In genomic region chr9:118389481-118390334, GRCm38 (mm10) we compare ENCODE assay signal across 8 mouse cellular contexts.
A peak's percentile ranks its signal among the peaks of the same experiment; 100 is the strongest.
DNase-seq lines count a peak whose midpoint lies in the region; ATAC-seq and TF ChIP-seq lines count a peak whose summit lies in the region.

No protein-coding gene starts in this region.

- no peak for TF ChIP-seq POLR2A in lung, adult 2 months (IDR thresholded peaks at IDR 0.05; ENCODE audit: borderline replicate concordance, extremely low read depth, low read depth, low read length)
- no peak for TF ChIP-seq POLR2A in small intestine, adult 2 months (IDR thresholded peaks at IDR 0.05; ENCODE audit: low read depth, low read length)

- H3K4me3 ChIP-seq in lung, adult 2 months (replicated peaks; ENCODE audit: extremely low read depth, low read depth, low read length) = peak overlapping the region; percentile 32
- peak overlapping the region; percentile 43 for H3K4me3 ChIP-seq in heart, embryonic 15.5 days
- no peak overlapping the region for H3K4me3 ChIP-seq in liver, embryonic 16.5 days (ENCODE audit: low read depth, low read length)
- H3K4me3 ChIP-seq in small intestine, adult 2 months (ENCODE audit: low read depth, low read length) = peak overlapping the region; percentile 14; the same call in 1 of the 2 replicates

- no peak for DNase-seq in lung, adult 2 months
- no peak for DNase-seq in lung, postnatal 36 days
- peak; percentile 46 for DNase-seq in embryo, embryonic 11 days
- no peak for DNase-seq in urinary bladder, postnatal 4 days (ENCODE audit: low spot score in 2 of 2)
- no peak for DNase-seq in T-cell, adult 2 months (ENCODE audit: low spot score)

- WGBS in lung, adult 2 months = 12% methylated on average over 27 of the region's 27 CpGs
- WGBS in heart, embryonic 15.5 days = 9% methylated on average over 27 of the region's 27 CpGs
- 8% methylated on average over 27 of the region's 27 CpGs for WGBS in liver, embryonic 16.5 days (ENCODE audit: insufficient replicate concordance)
- 16% methylated on average over 27 of the region's 27 CpGs for WGBS in small intestine, adult 2 months

- peak overlapping the region; percentile 66 for H3K4me2 ChIP-seq in heart, embryonic 15.5 days
- 0 out of 2 replicates have a peak overlapping the region, but pooled peaks have one; percentile 7 for H3K4me2 ChIP-seq in liver, embryonic 16.5 days (ENCODE audit: low read depth, low read length)

- TF ChIP-seq CTCF in lung, adult 2 months (IDR thresholded peaks at IDR 0.05; ENCODE audit: insufficient read depth, low read length) = no peak
- no peak for TF ChIP-seq CTCF in small intestine, adult 2 months (IDR thresholded peaks at IDR 0.05; ENCODE audit: extremely low read depth, insufficient read length, insufficient replicate concordance, low read depth, low read length)

- H3K4me1 ChIP-seq in lung, adult 2 months (ENCODE audit: control insufficient read depth, insufficient read depth, low read length) = no peaks in the 10 kb centered on the region; the same call in 1 of the 2 replicates
- peaks cover 12% of the 10 kb centered on the region for H3K4me1 ChIP-seq in heart, embryonic 15.5 days (replicated peaks)
- H3K4me1 ChIP-seq in liver, embryonic 16.5 days (ENCODE audit: control insufficient read depth, low read depth, low read length) = no peaks in the 10 kb centered on the region
- H3K4me1 ChIP-seq in small intestine, adult 2 months (ENCODE audit: control insufficient read depth, insufficient read depth, insufficient read length, low read length) = no peaks in the 10 kb centered on the region

- H3K9ac ChIP-seq in heart, embryonic 15.5 days = no peak overlapping the region
- H3K9ac ChIP-seq in liver, embryonic 16.5 days (ENCODE audit: low read depth, low read length) = no peak overlapping the region

- H3K36me3 ChIP-seq in heart, embryonic 15.5 days = no peaks in the 10 kb centered on the region
- H3K36me3 ChIP-seq in liver, embryonic 16.5 days (ENCODE audit: control insufficient read depth, insufficient read depth) = no peaks in the 10 kb centered on the region
- H3K36me3 ChIP-seq in small intestine, adult 2 months (ENCODE audit: control insufficient read depth, insufficient read depth, low read length) = no peaks in the 10 kb centered on the region

- no peaks in the 10 kb centered on the region for H3K9me3 ChIP-seq in heart, embryonic 15.5 days (replicated peaks)
- H3K9me3 ChIP-seq in liver, embryonic 16.5 days (replicated peaks; ENCODE audit: control insufficient read depth, low read length) = no peaks in the 10 kb centered on the region

- no peak for ATAC-seq in heart, embryonic 15.5 days (replicated peaks; ENCODE audit: insufficient number of reproducible peaks, insufficient read depth, low FRiP score, low read depth)
- ATAC-seq in liver, embryonic 16.5 days (ENCODE audit: low read depth) = no peak

- no peak overlapping the region for H3K27ac ChIP-seq in heart, embryonic 15.5 days
- no peak overlapping the region for H3K27ac ChIP-seq in liver, embryonic 16.5 days (ENCODE audit: low read length)
- no peak overlapping the region for H3K27ac ChIP-seq in small intestine, adult 2 months (ENCODE audit: insufficient read depth, low read depth, low read length)

- peaks cover 11% of the 10 kb centered on the region for H3K27me3 ChIP-seq in heart, embryonic 15.5 days
- peaks cover 11% of the 10 kb centered on the region for H3K27me3 ChIP-seq in liver, embryonic 16.5 days (ENCODE audit: control insufficient read depth, insufficient read depth, low read depth, low read length)
- 0 out of 2 replicates have a peak, but pooled peaks cover 3% of the 10 kb centered on the region for H3K27me3 ChIP-seq in small intestine, adult 2 months (ENCODE audit: control insufficient read depth, insufficient read depth, low read length)
